Mouse (Mus musculus) CH12.LX (cell line): ENCODE results near the gene B4galt1.

Experiments
- CTCF ChIP-seq, 2 experiments: IDR thresholded peaks in 1 of 2; conservative IDR thresholded peaks in 1 of 2; 2 replicates each; pipeline ENCODE4 v1.5.1; 2011 to 2012; ENCODE audit warnings: low read depth in 2 of 2, low read length in 2 of 2, improper control_type of control experiment in 1 of 2, inconsistent platforms in 1 of 2, mild to moderate bottlenecking in 1 of 2, moderate library complexity in 1 of 2
- NELFE ChIP-seq: IDR thresholded peaks from 2 replicates; pipeline ENCODE4 v1.6.1; 2011; ENCODE audit warnings: low read depth, low read length, improper control_type of control experiment
- POLR2A ChIP-seq: IDR thresholded peaks from 2 replicates; pipeline ENCODE4 v1.6.1; 2011; ENCODE audit warnings: low read depth, mild to moderate bottlenecking, improper control_type of control experiment, low read length
- RAD21 ChIP-seq: IDR thresholded peaks from 2 replicates; pipeline ENCODE4 v1.6.1; 2011; ENCODE audit warnings: low read depth, mild to moderate bottlenecking, low read length, improper control_type of control experiment, moderate library complexity
- SIN3A ChIP-seq: IDR thresholded peaks from 2 replicates; pipeline ENCODE4 v1.6.1; 2012; ENCODE audit warnings: low read length, improper control_type of control experiment, inconsistent platforms
- SMC3 ChIP-seq: IDR thresholded peaks from 2 replicates; pipeline ENCODE4 v1.6.1; 2011; ENCODE audit warnings: low read depth, low read length, improper control_type of control experiment
- TBP ChIP-seq: conservative IDR thresholded peaks from 2 replicates; pipeline ENCODE4 v1.6.1; 2011; ENCODE audit warnings: low read depth, low read length, improper control_type of control experiment
- USF1 ChIP-seq: IDR thresholded peaks from 2 replicates; pipeline ENCODE4 v1.6.1; 2014; ENCODE audit warnings: low read depth, mild to moderate bottlenecking, inconsistent platforms, low read length, improper control_type of control experiment

- TF ChIP-seq NELFE (no peak), CTCF (conservative IDR thresholded peaks at IDR 0.05 in 1 of 2, IDR thresholded peaks at IDR 0.05 in 1 of 2; ENCODE audit: low read depth in 2 of 2, low read length in 2 of 2) (no peak), TBP (no peak), POLR2A (no peak), SMC3 (no peak), RAD21 (no peak), USF1 (no peak), SIN3A (no peak)
These were observed 35.4 kb upstream of the B4galt1 start for GRCm38 (mm10) chr4:40889252-40889651.
